Mouse (Mus musculus): ENCODE results near the gene Oprm1. TPM values are rescaled to one million over a fixed set of nuclear protein-coding genes. Genes with fewer than 3 reads are reported as not detected.

The Oprm1 gene
- polyA plus RNA-seq, 1 experiment from 2014 or later: 1.2 TPM

GRCm38 (mm10) chr10:6909763-6910162 is 151.5 kb downstream of the Oprm1 start:
- Histone ChIP-seq H3K9ac (replicated peaks; ENCODE audit: low read length) (no peak overlapping the region), H3K36me3 (ENCODE audit: control insufficient read depth, insufficient read depth, low read length) (no peaks in the 10 kb centered on the region), H3K4me1 (ENCODE audit: control insufficient read depth, insufficient read depth, low read length) (no peaks in the 10 kb centered on the region), H3K27me3 (ENCODE audit: control insufficient read depth, insufficient read depth, low read length) (no peaks in the 10 kb centered on the region), H3K4me3 (replicated peaks; ENCODE audit: low read depth, low read length) (no peak overlapping the region), H3K27ac (replicated peaks; ENCODE audit: low read depth, low read length) (no peak overlapping the region), H3K4me2 (ENCODE audit: low read length) (no peak overlapping the region), H3K9me3 (ENCODE audit: control insufficient read depth, low read length) (no peaks in the 10 kb centered on the region)
- ATAC-seq (ENCODE audit: low FRiP score, low TSS enrichment): no peak
- 48% methylated on average over 2 of the region's 2 CpGs for WGBS
- no peak for DNase-seq

- peak; percentile 6 for DNase-seq
- H3K27ac ChIP-seq (replicated peaks; ENCODE audit: low read depth, low read length): no peak overlapping the region
- no peak overlapping the region for H3K4me3 ChIP-seq (replicated peaks; ENCODE audit: low read depth, low read length)
- no peak for ATAC-seq (ENCODE audit: low FRiP score, low TSS enrichment)
- no peaks in the 10 kb centered on the region for H3K9me3 ChIP-seq (ENCODE audit: control insufficient read depth, low read length)
- H3K36me3 ChIP-seq (ENCODE audit: control insufficient read depth, insufficient read depth, low read length): no peaks in the 10 kb centered on the region
- H3K4me1 ChIP-seq (ENCODE audit: control insufficient read depth, insufficient read depth, low read length): peaks cover 10% of the 10 kb centered on the region; the same call in 1 of the 2 replicates
- 10% methylated on average over 1 of the region's 1 CpGs for WGBS
- no peaks in the 10 kb centered on the region for H3K27me3 ChIP-seq (ENCODE audit: control insufficient read depth, insufficient read depth, low read length)
- H3K9ac ChIP-seq (replicated peaks; ENCODE audit: low read length): no peak overlapping the region
- H3K4me2 ChIP-seq (ENCODE audit: low read length): no peak overlapping the region
Observed at GRCm38 (mm10) chr10:6915991-6916390, 157.7 kb downstream of the Oprm1 start.

- H3K27ac ChIP-seq (replicated peaks; ENCODE audit: low read depth, low read length): peak overlapping the region; percentile 56
- ATAC-seq (ENCODE audit: low FRiP score, low TSS enrichment) (peak; percentile 63; the same call in 1 of the 2 replicates), DNase-seq (peak; percentile 81)
- no peaks in the 10 kb centered on the region for H3K9me3 ChIP-seq (ENCODE audit: control insufficient read depth, low read length)
- H3K9ac ChIP-seq (replicated peaks; ENCODE audit: low read length): no peak overlapping the region
- H3K4me2 ChIP-seq (ENCODE audit: low read length): peak overlapping the region; percentile 26
- WGBS: 1% methylated on average over 6 of the region's 6 CpGs
- H3K27me3 ChIP-seq (ENCODE audit: control insufficient read depth, insufficient read depth, low read length): no peaks in the 10 kb centered on the region
- no peaks in the 10 kb centered on the region for H3K36me3 ChIP-seq (ENCODE audit: control insufficient read depth, insufficient read depth, low read length)
- peaks cover 10% of the 10 kb centered on the region; the same call in 1 of the 2 replicates for H3K4me1 ChIP-seq (ENCODE audit: control insufficient read depth, insufficient read depth, low read length)
- no peak overlapping the region for H3K4me3 ChIP-seq (replicated peaks; ENCODE audit: low read depth, low read length)
Observed at GRCm38 (mm10) chr10:6916545-6917257, 158.4 kb downstream of the Oprm1 start.

- no peaks in the 10 kb centered on the region for H3K36me3 ChIP-seq (ENCODE audit: control insufficient read depth, insufficient read depth, low read length)
- H3K9me3 ChIP-seq (ENCODE audit: control insufficient read depth, low read length): no peaks in the 10 kb centered on the region
- no peak overlapping the region for H3K9ac ChIP-seq (replicated peaks; ENCODE audit: low read length)
- no peak overlapping the region for H3K4me3 ChIP-seq (replicated peaks; ENCODE audit: low read depth, low read length)
- H3K27me3 ChIP-seq (ENCODE audit: control insufficient read depth, insufficient read depth, low read length): no peaks in the 10 kb centered on the region
- H3K27ac ChIP-seq (replicated peaks; ENCODE audit: low read depth, low read length): no peak overlapping the region
- WGBS: 92% methylated on average over 2 of the region's 2 CpGs
- H3K4me2 ChIP-seq (ENCODE audit: low read length): no peak overlapping the region
- ATAC-seq (ENCODE audit: low FRiP score, low TSS enrichment) (no peak), DNase-seq (no peak)
- H3K4me1 ChIP-seq (ENCODE audit: control insufficient read depth, insufficient read depth, low read length): no peaks in the 10 kb centered on the region
Observed at GRCm38 (mm10) chr10:6926724-6927123, 168.4 kb downstream of the Oprm1 start.

GRCm38 (mm10) chr10:6927600-6928223 is 169.4 kb downstream of the Oprm1 start:
- ATAC-seq (ENCODE audit: low FRiP score, low TSS enrichment): no peak
- 88% methylated on average over 4 of the region's 4 CpGs for WGBS
- no peak overlapping the region for H3K9ac ChIP-seq (replicated peaks; ENCODE audit: low read length)
- H3K9me3 ChIP-seq (ENCODE audit: control insufficient read depth, low read length): no peaks in the 10 kb centered on the region
- no peak overlapping the region for H3K27ac ChIP-seq (replicated peaks; ENCODE audit: low read depth, low read length)
- H3K27me3 ChIP-seq (ENCODE audit: control insufficient read depth, insufficient read depth, low read length): no peaks in the 10 kb centered on the region
- DNase-seq: no peak
- H3K36me3 ChIP-seq (ENCODE audit: control insufficient read depth, insufficient read depth, low read length): no peaks in the 10 kb centered on the region
- H3K4me1 ChIP-seq (ENCODE audit: control insufficient read depth, insufficient read depth, low read length): no peaks in the 10 kb centered on the region
- no peak overlapping the region for H3K4me3 ChIP-seq (replicated peaks; ENCODE audit: low read depth, low read length)
- no peak overlapping the region for H3K4me2 ChIP-seq (ENCODE audit: low read length)

GRCm38 (mm10) chr10:6928905-6929304 is 170.6 kb downstream of the Oprm1 start:
- DNase-seq (no peak), ATAC-seq (ENCODE audit: low FRiP score, low TSS enrichment) (no peak)
- no peak overlapping the region for H3K9ac ChIP-seq (replicated peaks; ENCODE audit: low read length)
- no peaks in the 10 kb centered on the region for H3K27me3 ChIP-seq (ENCODE audit: control insufficient read depth, insufficient read depth, low read length)
- no peak overlapping the region for H3K4me3 ChIP-seq (replicated peaks; ENCODE audit: low read depth, low read length)
- WGBS: 69% methylated on average over 1 of the region's 1 CpGs
- no peak overlapping the region for H3K27ac ChIP-seq (replicated peaks; ENCODE audit: low read depth, low read length)
- no peak overlapping the region for H3K4me2 ChIP-seq (ENCODE audit: low read length)
- H3K36me3 ChIP-seq (ENCODE audit: control insufficient read depth, insufficient read depth, low read length): no peaks in the 10 kb centered on the region
- no peaks in the 10 kb centered on the region for H3K9me3 ChIP-seq (ENCODE audit: control insufficient read depth, low read length)
- H3K4me1 ChIP-seq (ENCODE audit: control insufficient read depth, insufficient read depth, low read length): no peaks in the 10 kb centered on the region

GRCm38 (mm10) chr10:6930398-6930797 is 172.1 kb downstream of the Oprm1 start:
- H3K27me3 ChIP-seq (ENCODE audit: control insufficient read depth, insufficient read depth, low read length): no peaks in the 10 kb centered on the region
- no peak overlapping the region for H3K9ac ChIP-seq (replicated peaks; ENCODE audit: low read length)
- no peaks in the 10 kb centered on the region for H3K4me1 ChIP-seq (ENCODE audit: control insufficient read depth, insufficient read depth, low read length)
- ATAC-seq (ENCODE audit: low FRiP score, low TSS enrichment) (no peak), DNase-seq (no peak)
- no peak overlapping the region for H3K4me3 ChIP-seq (replicated peaks; ENCODE audit: low read depth, low read length)
- H3K27ac ChIP-seq (replicated peaks; ENCODE audit: low read depth, low read length): no peak overlapping the region
- WGBS: 93% methylated on average over 1 of the region's 1 CpGs
- H3K36me3 ChIP-seq (ENCODE audit: control insufficient read depth, insufficient read depth, low read length): no peaks in the 10 kb centered on the region
- H3K9me3 ChIP-seq (ENCODE audit: control insufficient read depth, low read length): no peaks in the 10 kb centered on the region
- no peak overlapping the region for H3K4me2 ChIP-seq (ENCODE audit: low read length)

GRCm38 (mm10) chr10:6930889-6931288 is 172.6 kb downstream of the Oprm1 start:
- no peak for ATAC-seq (ENCODE audit: low FRiP score, low TSS enrichment)
- H3K4me3 ChIP-seq (replicated peaks; ENCODE audit: low read depth, low read length): no peak overlapping the region
- no peaks in the 10 kb centered on the region for H3K9me3 ChIP-seq (ENCODE audit: control insufficient read depth, low read length)
- H3K27me3 ChIP-seq (ENCODE audit: control insufficient read depth, insufficient read depth, low read length): no peaks in the 10 kb centered on the region
- no peak overlapping the region for H3K4me2 ChIP-seq (ENCODE audit: low read length)
- no peak for DNase-seq
- no peak overlapping the region for H3K9ac ChIP-seq (replicated peaks; ENCODE audit: low read length)
- H3K4me1 ChIP-seq (ENCODE audit: control insufficient read depth, insufficient read depth, low read length): no peaks in the 10 kb centered on the region
- no peak overlapping the region for H3K27ac ChIP-seq (replicated peaks; ENCODE audit: low read depth, low read length)
- H3K36me3 ChIP-seq (ENCODE audit: control insufficient read depth, insufficient read depth, low read length): no peaks in the 10 kb centered on the region
- 58% methylated on average over 2 of the region's 2 CpGs for WGBS

GRCm38 (mm10) chr10:6934776-6935175 is 176.5 kb downstream of the Oprm1 start:
- H3K36me3 ChIP-seq (ENCODE audit: control insufficient read depth, insufficient read depth, low read length): no peaks in the 10 kb centered on the region
- no peaks in the 10 kb centered on the region for H3K4me1 ChIP-seq (ENCODE audit: control insufficient read depth, insufficient read depth, low read length)
- H3K4me3 ChIP-seq (replicated peaks; ENCODE audit: low read depth, low read length): no peak overlapping the region
- H3K27ac ChIP-seq (replicated peaks; ENCODE audit: low read depth, low read length): no peak overlapping the region
- H3K9me3 ChIP-seq (ENCODE audit: control insufficient read depth, low read length): no peaks in the 10 kb centered on the region
- DNase-seq (no peak), ATAC-seq (ENCODE audit: low FRiP score, low TSS enrichment) (no peak)
- no peaks in the 10 kb centered on the region for H3K27me3 ChIP-seq (ENCODE audit: control insufficient read depth, insufficient read depth, low read length)
- no peak overlapping the region for H3K9ac ChIP-seq (replicated peaks; ENCODE audit: low read length)
- WGBS: 68% methylated on average over 3 of the region's 3 CpGs
- no peak overlapping the region for H3K4me2 ChIP-seq (ENCODE audit: low read length)

Measured in midbrain, embryonic 14.5 days (tissue).